Mouse (Mus musculus) lung, postnatal 0 days (tissue): ENCODE measurements around the gene Hist1h3a.

Source experiments
- CTCF ChIP-seq: IDR thresholded peaks from 2 replicates; pipeline ENCODE4 v1.5.1; 2016; ENCODE audit warnings: antibody characterized with exemption, mild to moderate bottlenecking
- EP300 ChIP-seq: IDR thresholded peaks from 2 replicates; pipeline ENCODE4 v1.6.1; 2016; ENCODE audit warnings: antibody characterized with exemption, mild to moderate bottlenecking, control low read depth

- TF ChIP-seq CTCF = no peak
- no peak for TF ChIP-seq EP300
Measured at GRCm38 (mm10) chr13:23729192-23729525, 33.0 kb downstream of the Hist1h3a start.
